Mouse (Mus musculus) heart, adult 2 months (tissue): ENCODE data around the gene Papolb.

ENCODE experiments used
- CTCF ChIP-seq: fragments of 200-600 bp; IDR thresholded peaks from 2 replicates; pipeline ENCODE4 v1.8.1; 2022; ENCODE audit warnings: antibody characterized with exemption, mild to moderate bottlenecking, moderate library complexity
- EP300 ChIP-seq: fragments of 200-500 bp; IDR thresholded peaks from 2 replicates; pipeline ENCODE4 v1.6.1; 2011; ENCODE audit warnings: low read depth, low read length, control low read depth; ENCODE audit not compliant: insufficient read depth
- POLR2A ChIP-seq: fragments of 200-500 bp; IDR thresholded peaks from 2 replicates; pipeline ENCODE4 v1.6.1; 2011; ENCODE audit warnings: mild to moderate bottlenecking, low read depth, low read length, control low read depth; ENCODE audit not compliant: insufficient read depth

DNA sequence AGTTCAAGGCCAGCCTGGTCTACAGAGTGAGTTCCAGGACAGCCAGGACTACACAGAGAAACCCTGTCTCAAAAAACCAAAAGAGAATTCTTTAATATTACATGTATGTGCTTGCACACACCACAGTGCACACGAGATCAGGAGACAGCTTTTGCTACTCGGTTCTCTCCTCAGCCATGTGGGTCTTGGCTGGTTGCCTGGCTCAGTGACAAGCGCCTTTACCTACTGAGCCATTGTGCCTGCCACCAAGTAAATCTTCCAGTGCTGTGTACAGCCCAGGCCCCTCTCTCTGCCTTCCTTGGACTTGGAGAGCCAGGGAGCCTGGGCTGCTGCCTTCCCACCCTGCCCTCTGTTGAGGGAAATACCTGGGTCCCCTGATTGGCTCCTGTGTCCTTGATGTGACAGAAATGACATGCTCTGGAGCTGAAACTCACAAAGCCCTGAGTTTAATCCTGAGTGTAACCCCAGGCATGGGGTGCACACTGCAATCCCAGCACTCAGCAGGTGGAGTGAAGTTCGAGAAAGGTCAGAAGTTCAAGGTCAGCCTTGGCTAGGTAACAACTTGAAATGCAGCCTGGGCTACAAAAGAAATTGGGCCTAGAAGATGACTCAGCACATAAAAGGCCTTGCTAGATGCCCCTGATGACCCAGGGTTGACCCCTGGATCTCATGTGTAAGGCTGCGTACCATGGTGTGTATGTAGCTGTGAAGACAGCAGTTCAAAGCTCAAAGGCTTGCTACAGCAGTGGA is 51.8 kb downstream of the Papolb start:
- TF ChIP-seq CTCF, result no peak
- TF ChIP-seq EP300, result no peak
- TF ChIP-seq POLR2A, result no peak
